Mouse (Mus musculus): ENCODE results near the gene Kansl1. TPM values are rescaled to one million over a fixed set of nuclear protein-coding genes. Genes with fewer than 3 reads are reported as not detected.

Gene Kansl1
- polyA plus RNA-seq, 1 experiment from 2014 or later = 35.4 TPM

DNA sequence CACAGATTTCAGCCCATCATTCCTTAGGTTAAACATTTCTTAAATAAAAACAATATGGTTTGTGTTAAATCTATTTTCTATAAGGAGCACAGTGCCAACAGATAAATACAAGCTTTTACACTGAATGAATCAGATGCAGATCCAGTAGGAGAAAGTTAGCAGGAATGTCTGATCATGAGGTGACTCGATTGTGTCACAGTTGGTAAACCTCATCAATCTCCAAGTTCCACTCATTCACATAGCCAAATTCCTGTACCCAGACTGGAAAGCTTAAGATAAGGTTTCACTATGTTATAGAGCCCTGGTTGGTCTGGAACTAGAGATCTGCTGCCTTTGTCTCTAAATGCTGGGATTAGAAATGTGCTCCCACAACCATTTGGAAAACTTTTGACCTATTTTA lies 33.5 kb downstream of the Kansl1 start:
- Histone ChIP-seq H3K27me3 (ENCODE audit: control insufficient read depth, insufficient read depth, low read length) (no peaks in the 10 kb centered on the region), H3K4me1 (replicated peaks; ENCODE audit: control insufficient read depth, insufficient read depth, low read length) (0 out of 2 replicates have a peak, but pooled peaks cover 2% of the 10 kb centered on the region), H3K4me2 (ENCODE audit: low read depth, low read length, severe bottlenecking) (no peak overlapping the region), H3K36me3 (ENCODE audit: control insufficient read depth, insufficient read depth, low read length) (no peaks in the 10 kb centered on the region; the same call in 1 of the 2 replicates), H3K4me3 (ENCODE audit: low read depth, low read length) (no peak overlapping the region), H3K9ac (ENCODE audit: low read length) (no peak overlapping the region), H3K27ac (ENCODE audit: low read depth, low read length) (no peak overlapping the region), H3K9me3 (ENCODE audit: control insufficient read depth, low read length) (no peaks in the 10 kb centered on the region)
- 88% methylated on average over 1 of the region's 1 CpGs for WGBS
- DNase-seq (ENCODE audit: low spot score) = no peak
- no peak for ATAC-seq (replicated peaks; ENCODE audit: low FRiP score)

DNA sequence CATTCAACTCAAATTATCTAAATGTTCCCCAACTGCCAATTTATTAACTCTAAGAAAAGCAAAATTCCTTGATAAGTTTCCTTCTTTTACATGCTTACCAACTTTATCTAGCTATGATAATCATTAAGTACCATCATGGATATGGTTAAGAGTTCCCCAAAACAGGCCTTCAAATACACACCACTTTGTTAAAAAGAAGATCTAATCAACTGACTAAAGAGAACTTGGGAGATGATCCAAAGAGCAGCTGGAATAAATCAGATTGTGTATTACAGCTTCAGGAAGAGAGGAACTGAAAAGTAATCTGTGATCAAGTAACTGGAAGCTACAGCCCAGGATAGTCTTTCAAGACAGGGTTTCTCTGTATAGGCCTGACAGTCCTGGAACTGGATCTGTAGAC lies 36.4 kb downstream of the Kansl1 start:
- ATAC-seq (replicated peaks; ENCODE audit: low FRiP score) (no peak), DNase-seq (ENCODE audit: low spot score) (no peak)
- no peaks in the 10 kb centered on the region for H3K27me3 ChIP-seq (ENCODE audit: control insufficient read depth, insufficient read depth, low read length)
- no peak overlapping the region for H3K4me2 ChIP-seq (ENCODE audit: low read depth, low read length, severe bottlenecking)
- H3K4me1 ChIP-seq (replicated peaks; ENCODE audit: control insufficient read depth, insufficient read depth, low read length) = no peaks in the 10 kb centered on the region
- H3K36me3 ChIP-seq (ENCODE audit: control insufficient read depth, insufficient read depth, low read length) = no peaks in the 10 kb centered on the region; the same call in 1 of the 2 replicates
- no peak overlapping the region for H3K9ac ChIP-seq (ENCODE audit: low read length)
- no peak overlapping the region for H3K4me3 ChIP-seq (ENCODE audit: low read depth, low read length)
- no peak overlapping the region for H3K27ac ChIP-seq (ENCODE audit: low read depth, low read length)
- H3K9me3 ChIP-seq (ENCODE audit: control insufficient read depth, low read length) = no peaks in the 10 kb centered on the region

GRCm38 (mm10) chr11:104431807-104432206 lies 36.9 kb downstream of the Kansl1 start:
- Histone ChIP-seq H3K9ac (ENCODE audit: low read length) (no peak overlapping the region), H3K36me3 (ENCODE audit: control insufficient read depth, insufficient read depth, low read length) (no peaks in the 10 kb centered on the region; the same call in 1 of the 2 replicates), H3K4me3 (ENCODE audit: low read depth, low read length) (no peak overlapping the region), H3K4me1 (replicated peaks; ENCODE audit: control insufficient read depth, insufficient read depth, low read length) (no peaks in the 10 kb centered on the region), H3K27ac (ENCODE audit: low read depth, low read length) (no peak overlapping the region), H3K4me2 (ENCODE audit: low read depth, low read length, severe bottlenecking) (no peak overlapping the region), H3K9me3 (ENCODE audit: control insufficient read depth, low read length) (no peaks in the 10 kb centered on the region), H3K27me3 (ENCODE audit: control insufficient read depth, insufficient read depth, low read length) (no peaks in the 10 kb centered on the region)
- WGBS = 89% methylated on average over 1 of the region's 1 CpGs
- DNase-seq (ENCODE audit: low spot score) (no peak), ATAC-seq (replicated peaks; ENCODE audit: low FRiP score) (no peak)

GRCm38 (mm10) chr11:104424727-104425416 lies 43.8 kb downstream of the Kansl1 start:
- Histone ChIP-seq H3K4me2 (ENCODE audit: low read depth, low read length, severe bottlenecking) (no peak overlapping the region), H3K9me3 (ENCODE audit: control insufficient read depth, low read length) (no peaks in the 10 kb centered on the region), H3K9ac (ENCODE audit: low read length) (no peak overlapping the region), H3K4me3 (ENCODE audit: low read depth, low read length) (no peak overlapping the region), H3K27me3 (ENCODE audit: control insufficient read depth, insufficient read depth, low read length) (no peaks in the 10 kb centered on the region), H3K36me3 (ENCODE audit: control insufficient read depth, insufficient read depth, low read length) (no peaks in the 10 kb centered on the region; the same call in 1 of the 2 replicates), H3K27ac (ENCODE audit: low read depth, low read length) (no peak overlapping the region), H3K4me1 (replicated peaks; ENCODE audit: control insufficient read depth, insufficient read depth, low read length) (no peaks in the 10 kb centered on the region)
- ATAC-seq (replicated peaks; ENCODE audit: low FRiP score) (no peak), DNase-seq (ENCODE audit: low spot score) (no peak)
- 91% methylated on average over 16 of the region's 16 CpGs for WGBS

DNA sequence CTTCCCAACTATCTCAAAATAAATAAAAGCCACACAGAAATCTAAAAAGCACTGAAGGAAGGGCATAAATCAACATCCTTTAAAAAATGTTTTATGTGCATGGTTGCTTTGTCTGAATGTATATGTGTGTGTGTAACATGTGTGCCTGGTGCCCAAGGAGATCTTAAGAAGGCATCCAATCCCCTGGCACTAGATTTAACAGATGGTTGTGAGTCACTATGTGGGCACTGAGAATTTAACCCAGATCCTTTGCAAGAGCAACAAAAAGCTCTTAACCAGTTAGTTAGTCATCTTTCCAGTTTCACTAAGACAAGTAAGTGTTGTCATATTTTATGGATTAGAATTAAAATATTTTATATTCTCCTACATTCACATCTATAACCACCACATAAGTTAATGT lies 56.4 kb downstream of the Kansl1 start:
- H3K27me3 ChIP-seq (ENCODE audit: control insufficient read depth, insufficient read depth, low read length) = no peaks in the 10 kb centered on the region
- no peak overlapping the region for H3K4me2 ChIP-seq (ENCODE audit: low read depth, low read length, severe bottlenecking)
- H3K9ac ChIP-seq (ENCODE audit: low read length) = no peak overlapping the region
- H3K27ac ChIP-seq (ENCODE audit: low read depth, low read length) = no peak overlapping the region
- no peaks in the 10 kb centered on the region for H3K9me3 ChIP-seq (ENCODE audit: control insufficient read depth, low read length)
- DNase-seq (ENCODE audit: low spot score) (no peak), ATAC-seq (replicated peaks; ENCODE audit: low FRiP score) (no peak)
- H3K4me3 ChIP-seq (ENCODE audit: low read depth, low read length) = no peak overlapping the region
- H3K4me1 ChIP-seq (replicated peaks; ENCODE audit: control insufficient read depth, insufficient read depth, low read length) = no peaks in the 10 kb centered on the region
- H3K36me3 ChIP-seq (ENCODE audit: control insufficient read depth, insufficient read depth, low read length) = peaks cover 1% of the 10 kb centered on the region; the same call in 1 of the 2 replicates

DNA sequence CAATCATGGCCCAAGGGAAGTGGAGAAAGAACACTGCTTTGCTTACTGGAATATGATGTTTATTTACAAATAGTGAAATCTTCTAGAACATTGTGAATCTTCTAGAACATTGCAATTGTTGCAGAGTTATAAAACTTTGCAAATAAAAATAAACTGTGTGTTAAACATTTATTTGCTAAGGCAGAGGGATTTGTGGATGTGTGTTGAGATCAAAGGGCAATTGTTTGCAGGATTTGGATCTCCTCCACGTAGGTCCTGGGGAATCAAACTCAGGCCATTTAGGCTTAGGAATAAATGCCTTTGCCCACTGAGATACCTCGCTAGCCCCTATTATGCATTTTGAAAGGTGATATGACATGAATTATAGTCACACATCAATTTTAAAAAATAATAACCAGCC lies 61.3 kb downstream of the Kansl1 start:
- Histone ChIP-seq H3K27me3 (ENCODE audit: control insufficient read depth, insufficient read depth, low read length) (no peaks in the 10 kb centered on the region), H3K4me3 (ENCODE audit: low read depth, low read length) (no peak overlapping the region), H3K9ac (ENCODE audit: low read length) (no peak overlapping the region), H3K27ac (ENCODE audit: low read depth, low read length) (no peak overlapping the region), H3K4me2 (ENCODE audit: low read depth, low read length, severe bottlenecking) (no peak overlapping the region), H3K4me1 (replicated peaks; ENCODE audit: control insufficient read depth, insufficient read depth, low read length) (no peaks in the 10 kb centered on the region), H3K36me3 (ENCODE audit: control insufficient read depth, insufficient read depth, low read length) (no peaks in the 10 kb centered on the region; the same call in 1 of the 2 replicates), H3K9me3 (ENCODE audit: control insufficient read depth, low read length) (no peaks in the 10 kb centered on the region)
- DNase-seq (ENCODE audit: low spot score) = no peak
- no peak for ATAC-seq (replicated peaks; ENCODE audit: low FRiP score)
- 66% methylated on average over 2 of the region's 2 CpGs for WGBS

DNA sequence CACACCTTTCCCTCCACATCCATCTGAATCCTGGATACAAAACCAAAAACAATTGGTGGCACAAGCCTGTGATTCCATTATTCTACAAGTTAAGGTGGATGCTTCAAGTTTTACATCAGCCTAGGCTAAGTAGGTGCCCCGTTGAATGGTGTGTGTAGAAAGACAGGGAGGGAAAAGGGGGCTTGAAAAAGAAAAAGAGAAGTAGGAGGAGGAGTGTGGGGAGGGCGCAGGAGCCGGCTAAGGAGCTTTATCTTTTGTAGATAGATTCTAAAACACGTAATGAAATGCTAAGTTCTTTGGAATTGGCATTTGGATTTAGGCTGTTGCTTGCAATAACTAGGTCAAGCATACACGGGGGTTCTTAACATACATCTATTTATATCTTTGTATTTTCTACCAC lies 67.7 kb downstream of the Kansl1 start:
- no peak overlapping the region for H3K4me3 ChIP-seq (ENCODE audit: low read depth, low read length)
- no peak overlapping the region for H3K27ac ChIP-seq (ENCODE audit: low read depth, low read length)
- no peak overlapping the region for H3K9ac ChIP-seq (ENCODE audit: low read length)
- H3K9me3 ChIP-seq (ENCODE audit: control insufficient read depth, low read length) = no peaks in the 10 kb centered on the region
- WGBS = 74% methylated on average over 5 of the region's 5 CpGs
- H3K4me2 ChIP-seq (ENCODE audit: low read depth, low read length, severe bottlenecking) = no peak overlapping the region
- H3K36me3 ChIP-seq (ENCODE audit: control insufficient read depth, insufficient read depth, low read length) = no peaks in the 10 kb centered on the region; the same call in 1 of the 2 replicates
- no peak for DNase-seq (ENCODE audit: low spot score)
- ATAC-seq (replicated peaks; ENCODE audit: low FRiP score) = no peak
- H3K4me1 ChIP-seq (replicated peaks; ENCODE audit: control insufficient read depth, insufficient read depth, low read length) = no peaks in the 10 kb centered on the region
- no peaks in the 10 kb centered on the region for H3K27me3 ChIP-seq (ENCODE audit: control insufficient read depth, insufficient read depth, low read length)

DNA sequence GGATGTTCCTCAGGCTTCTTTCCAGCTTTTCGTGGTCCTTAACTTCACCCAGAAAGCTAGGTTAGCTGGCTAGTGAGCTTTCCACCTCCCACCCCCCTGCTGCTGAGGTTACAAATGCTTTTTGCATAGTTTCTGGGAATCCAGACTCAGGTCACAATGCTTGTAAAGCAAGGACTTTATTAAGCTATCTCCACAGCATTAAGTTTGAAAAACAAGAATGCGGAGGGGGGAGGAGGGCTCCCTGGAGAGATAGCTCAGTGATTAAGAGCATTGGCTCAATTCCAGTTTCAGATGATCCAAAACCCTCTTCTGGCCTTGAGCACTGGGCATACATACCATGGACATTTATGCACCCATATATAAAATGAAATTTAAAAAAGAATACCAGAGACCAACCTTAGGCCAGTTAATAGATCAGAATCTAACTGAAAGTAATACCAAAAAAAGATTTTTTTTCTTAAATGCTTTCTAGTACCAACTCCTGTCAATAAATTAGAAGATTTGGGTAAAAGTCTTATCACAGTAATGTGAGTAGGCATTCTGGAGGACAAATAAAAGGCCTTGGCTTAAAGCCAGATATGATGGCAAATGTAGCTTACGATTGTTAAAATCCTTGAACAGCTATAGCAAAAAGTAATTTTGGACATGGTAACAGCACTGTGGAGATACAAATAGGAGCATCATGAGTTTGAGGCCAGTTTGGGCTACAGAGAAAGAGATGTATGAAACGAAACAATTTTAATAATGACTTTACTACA lies 69.0 kb downstream of the Kansl1 start:
- 80% methylated on average over 4 of the region's 4 CpGs for WGBS
- DNase-seq (ENCODE audit: low spot score) (no peak), ATAC-seq (replicated peaks; ENCODE audit: low FRiP score) (no peak)
- Histone ChIP-seq H3K4me2 (ENCODE audit: low read depth, low read length, severe bottlenecking) (no peak overlapping the region), H3K9ac (ENCODE audit: low read length) (no peak overlapping the region), H3K36me3 (ENCODE audit: control insufficient read depth, insufficient read depth, low read length) (no peaks in the 10 kb centered on the region; the same call in 1 of the 2 replicates), H3K4me3 (ENCODE audit: low read depth, low read length) (no peak overlapping the region), H3K27me3 (ENCODE audit: control insufficient read depth, insufficient read depth, low read length) (no peaks in the 10 kb centered on the region), H3K27ac (ENCODE audit: low read depth, low read length) (no peak overlapping the region), H3K4me1 (replicated peaks; ENCODE audit: control insufficient read depth, insufficient read depth, low read length) (no peaks in the 10 kb centered on the region), H3K9me3 (ENCODE audit: control insufficient read depth, low read length) (no peaks in the 10 kb centered on the region)

Data from forebrain, embryonic 11.5 days (tissue).